Mouse (Mus musculus) adrenal gland, postnatal 14 days (tissue): ENCODE results near the gene Gm10324. TPM values are rescaled to one million over a fixed set of nuclear protein-coding genes. Genes with fewer than 3 reads are reported as not detected.
"Not testable (repeated sequence)": the region's sequence is repeated elsewhere in the genome, so short reads cannot be mapped to it uniquely, and the experiment has no call there.

Source experiments
- DNase-seq: peaks from one replicate; pipeline ENCODE4 v3.0.0; 2021; ENCODE audit warnings: mixed read lengths
- long read RNA-seq, 2 experiments: library from polyadenylated mRNA; stranded (forward); transcript quantifications; one replicate each; pipeline ENCODE4 v2.0.0; 2021
- total RNA-seq: library from RNA; stranded (reverse); gene quantifications from 2 replicates; pipeline ENCODE4 v1.2.3, GENCODE M21; 2021

Gene Gm10324
- total RNA-seq = not detected in 2 replicates
- long read RNA-seq, experiment 1 = 0 reads
- long read RNA-seq, experiment 2 = 0 reads

DNA sequence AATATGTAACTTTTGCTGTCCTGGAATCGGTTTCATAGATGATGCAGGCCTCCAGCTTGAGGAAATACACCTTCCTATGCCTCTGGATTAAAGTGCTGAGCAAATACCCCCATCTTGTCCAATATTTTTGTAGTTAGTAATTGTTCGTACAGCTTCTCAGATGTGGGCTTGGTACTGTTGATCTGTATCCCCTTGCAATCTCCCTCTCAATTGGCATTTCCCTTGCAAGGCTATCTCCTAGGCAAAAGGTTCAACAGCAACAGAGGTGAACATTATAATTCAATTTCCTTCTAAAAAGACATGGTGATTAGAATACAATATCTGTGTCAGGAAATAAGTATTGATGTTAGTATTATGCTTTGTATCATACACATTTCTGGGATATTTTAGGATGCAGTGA lies at the start of gene Gm10324:
Gene Gm10324, plus strand, starts transcription at position 301 of the 400 bp plus-strand sequence.
- not testable (repeated sequence) for DNase-seq

Other genes starting within 250 kb of the Gm10324 start
- not detected in 2 replicates for gene Gm10772, start 108.0 kb downstream of the Gm10324 start, total RNA-seq